Mouse (Mus musculus) embryo, embryonic 10.5 days (tissue): ENCODE data around the gene Dcdc2b.
A peak's percentile ranks its signal among the peaks of the same experiment; 100 is the strongest.

ENCODE experiments used
- DNase-seq: peaks from one replicate; pipeline ENCODE4 v3.0.0-alpha.2; 2015; ENCODE audit warnings: low spot score

Dcdc2b gene

DNA sequence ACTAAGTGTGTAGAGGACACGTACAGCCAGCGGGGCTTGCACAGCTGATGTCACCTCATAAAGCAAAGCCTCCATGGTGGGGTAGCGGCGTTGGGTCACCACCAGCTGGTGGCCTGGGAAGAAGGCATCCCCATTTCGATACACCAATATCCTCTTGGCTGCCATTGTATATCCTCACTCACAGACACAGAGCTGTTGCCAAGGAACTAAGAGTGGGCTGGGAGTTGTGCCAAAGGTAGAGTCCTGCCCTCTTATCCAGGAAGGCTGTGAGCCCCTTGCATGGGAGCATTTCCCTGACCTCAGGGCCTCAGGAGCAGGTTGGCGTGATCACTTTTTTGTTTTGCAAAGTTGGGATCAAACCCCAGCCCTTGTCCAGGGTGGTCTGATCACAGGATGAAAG is at the start of gene Dcdc2b:
Dcdc2b (minus strand) TSS at position 165 of the 400 bp plus-strand sequence.
- no peak for DNase-seq

DNA sequence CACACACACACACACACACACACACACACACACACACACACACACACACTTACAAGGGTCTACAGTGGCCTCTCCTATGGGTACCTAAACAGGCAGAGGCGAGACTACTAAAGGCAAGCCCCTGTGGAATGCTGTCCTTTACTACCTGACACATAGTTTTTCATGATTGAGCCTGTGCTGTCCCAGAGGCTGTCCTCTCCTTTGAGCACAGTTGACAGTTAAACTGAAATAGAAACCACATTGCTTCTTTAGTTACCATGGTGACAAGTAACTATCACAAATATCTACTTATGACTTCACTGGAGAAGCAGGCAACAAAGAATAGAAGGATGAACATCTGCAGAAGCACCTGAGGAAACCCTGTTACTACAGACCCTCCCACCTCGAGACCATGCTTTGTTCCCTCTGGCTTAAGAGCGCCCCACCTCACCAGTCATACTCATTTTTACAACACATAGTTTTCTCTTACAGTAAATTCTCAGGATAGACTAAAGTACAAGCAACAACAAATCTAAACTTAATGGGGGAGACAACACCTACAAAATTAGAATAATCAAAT is 48.3 kb upstream of the Dcdc2b start:
- DNase-seq: no peak

GRCm38 (mm10) chr4:129661584-129661983 is 47.5 kb upstream of the Dcdc2b start:
- DNase-seq: no peak

DNA sequence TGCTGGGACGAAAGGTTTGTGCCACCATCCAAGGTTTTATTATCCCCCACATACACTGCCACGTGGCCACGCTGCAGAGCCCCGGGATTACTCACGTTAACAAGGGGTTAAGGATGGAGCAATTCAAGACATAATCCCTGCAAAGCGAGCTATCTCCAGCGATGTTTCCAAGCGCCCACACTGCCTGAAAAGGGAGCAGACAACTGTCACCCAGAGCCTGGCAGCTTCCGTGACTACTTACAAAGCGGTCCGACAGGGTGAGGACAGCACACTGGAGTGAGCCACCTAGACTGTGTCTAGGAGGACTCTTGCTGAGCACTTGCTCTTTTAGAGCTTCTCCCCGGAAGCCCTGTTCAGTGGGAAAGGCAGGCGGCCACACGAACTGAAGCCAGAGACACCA is 40.7 kb upstream of the Dcdc2b start:
- DNase-seq: no peak

DNA sequence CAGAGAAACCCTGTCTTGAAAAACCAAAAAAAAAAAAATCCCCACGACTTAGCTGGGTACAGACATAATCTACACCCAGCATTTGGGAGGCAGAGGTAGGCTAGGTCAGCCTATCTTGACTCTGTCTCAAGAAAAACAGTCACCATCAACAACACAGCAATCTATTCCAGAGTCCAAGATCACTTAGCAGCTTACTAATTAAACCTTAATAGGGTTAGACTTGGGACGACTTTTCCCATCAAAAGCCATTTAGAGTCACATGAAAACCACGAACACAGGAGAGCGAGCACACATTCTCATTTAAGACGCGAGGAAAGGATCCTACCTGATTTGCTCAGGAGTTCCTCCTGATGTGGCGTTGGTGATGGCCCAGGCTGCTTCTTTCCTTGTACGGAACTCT is 36.3 kb upstream of the Dcdc2b start:
- no peak for DNase-seq

GRCm38 (mm10) chr4:129648656-129649055 is 34.6 kb upstream of the Dcdc2b start:
- DNase-seq: no peak

- DNase-seq: no peak
Observed at GRCm38 (mm10) chr4:129645204-129645603, 31.1 kb upstream of the Dcdc2b start.

DNA sequence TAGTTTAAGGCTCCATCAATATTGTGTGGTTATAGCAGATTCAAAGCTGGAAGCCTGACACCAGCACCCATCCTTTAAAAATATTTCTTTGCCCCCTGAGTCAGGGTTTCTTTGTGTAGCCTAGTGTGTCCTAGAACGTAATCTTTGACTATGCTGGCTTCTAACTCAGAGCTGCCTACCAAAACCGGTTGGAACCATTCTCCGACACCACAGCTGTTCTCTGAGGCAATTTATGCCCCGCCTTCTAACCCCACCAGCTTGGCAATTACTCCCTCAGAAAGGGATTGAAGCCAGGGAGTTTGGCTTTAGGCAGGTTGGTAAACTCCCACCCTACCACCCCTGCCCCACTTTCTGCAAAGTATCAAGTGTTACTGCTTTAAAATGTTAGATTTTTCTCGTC is 27.7 kb upstream of the Dcdc2b start:
- DNase-seq: peak; percentile 24

DNA sequence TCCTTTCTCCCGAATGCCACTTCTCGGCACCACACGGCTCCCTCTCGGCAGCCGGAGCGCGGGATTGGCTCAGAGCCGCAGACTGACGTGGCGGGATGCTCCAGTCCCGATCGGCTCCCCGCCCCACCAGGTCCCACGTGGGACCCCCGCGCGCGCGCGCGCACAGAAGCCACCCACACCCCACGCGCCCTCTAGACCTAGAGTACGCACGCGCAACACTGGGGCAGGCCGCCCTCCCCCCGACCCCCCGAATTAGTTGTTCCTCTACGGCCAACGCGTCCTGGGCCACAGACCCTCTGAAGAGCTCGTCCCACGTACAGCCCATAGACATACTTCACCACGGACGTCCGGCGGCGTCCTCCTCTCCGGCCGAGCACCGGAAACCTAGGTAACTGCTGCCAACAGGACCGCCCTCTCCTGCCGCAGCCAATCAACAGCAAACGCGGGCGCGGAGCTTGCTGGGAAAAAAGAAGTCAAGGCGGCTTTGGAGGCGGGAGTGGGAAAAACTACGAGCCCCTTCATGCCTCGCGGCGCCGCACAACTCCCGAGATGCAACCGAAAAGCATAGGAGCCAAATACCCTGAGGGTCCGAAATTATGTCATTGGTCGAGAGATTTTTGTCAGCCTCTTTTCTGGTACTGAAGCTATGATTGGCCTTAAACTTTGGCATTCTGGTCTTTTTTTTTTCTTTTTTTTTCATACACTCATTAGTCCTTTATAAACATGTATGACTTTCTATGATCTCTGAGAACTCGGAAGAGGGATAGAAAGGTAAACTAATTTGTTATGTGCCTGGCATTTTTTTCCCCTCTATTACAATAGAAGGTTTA is 26.8 kb upstream of the Dcdc2b start, which contains the start of gene Txlna:
Txlna (minus strand) TSS at position 428 of the 830 bp plus-strand sequence.
- DNase-seq: peak; percentile 99

- DNase-seq: no peak
Observed at GRCm38 (mm10) chr4:129640101-129640637, 26.1 kb upstream of the Dcdc2b start.

- DNase-seq: no peak
Observed at GRCm38 (mm10) chr4:129639221-129639620, 25.2 kb upstream of the Dcdc2b start.

DNA sequence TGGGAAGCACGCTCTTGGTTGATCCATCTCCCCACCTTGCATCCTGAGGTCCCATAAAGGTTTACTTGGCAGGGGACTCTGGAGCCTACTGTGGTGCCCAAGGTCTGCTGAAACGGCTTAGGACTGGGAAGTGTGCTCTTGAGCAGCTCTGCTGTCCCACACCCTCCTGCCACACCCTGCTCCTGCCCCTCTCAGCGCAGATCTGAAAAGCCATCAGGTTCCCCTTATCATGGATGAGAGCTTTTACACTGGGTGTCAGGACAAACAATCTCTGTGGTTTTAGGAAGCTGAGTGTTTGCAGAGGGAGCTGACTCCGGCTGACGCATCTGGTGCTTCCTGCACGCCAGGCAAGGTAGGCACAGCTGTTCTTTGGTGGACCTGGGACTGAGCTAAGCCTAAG is 19.8 kb upstream of the Dcdc2b start:
- no peak for DNase-seq

DNA sequence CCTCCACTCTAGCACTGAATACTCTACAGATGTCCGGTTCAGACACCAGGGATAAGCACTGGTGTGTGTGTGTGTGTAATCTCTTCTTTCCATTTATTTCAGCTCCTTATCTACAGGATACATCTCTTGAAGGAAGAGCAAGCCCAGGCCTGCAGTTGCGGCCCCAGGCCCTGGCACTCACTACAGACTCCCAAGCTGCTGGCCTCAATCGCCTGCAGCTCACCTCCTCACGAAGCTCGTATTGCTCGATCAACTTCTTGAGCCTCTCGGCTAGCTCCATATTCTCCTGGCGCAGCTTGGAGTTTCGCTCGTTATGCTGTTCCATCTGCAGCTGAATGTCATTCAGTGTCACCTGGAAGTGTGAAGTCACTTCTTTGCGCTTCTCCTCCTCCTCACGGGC is 17.8 kb upstream of the Dcdc2b start:
- no peak for DNase-seq

GRCm38 (mm10) chr4:129630944-129631343 is 16.9 kb upstream of the Dcdc2b start:
- DNase-seq: no peak

DNA sequence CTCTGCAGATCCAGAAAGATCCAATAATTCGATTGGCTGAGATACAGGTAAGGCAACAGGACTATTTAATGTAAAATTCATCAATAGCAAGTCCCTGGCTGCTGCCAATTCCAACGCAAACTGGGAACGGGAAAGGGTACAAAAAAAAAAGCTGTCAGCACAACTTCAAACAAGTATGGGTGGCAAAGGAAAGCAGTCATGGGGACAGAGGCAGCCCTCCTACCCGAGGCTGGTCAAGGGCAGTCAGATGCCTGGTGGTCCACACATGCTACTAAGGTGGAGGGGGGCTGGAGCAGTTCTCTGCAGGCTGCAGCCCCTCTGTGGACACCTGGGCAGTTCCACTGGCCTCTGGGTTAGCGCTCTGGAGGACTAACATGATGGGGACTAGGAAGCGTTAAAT is 12.0 kb upstream of the Dcdc2b start:
- no peak for DNase-seq

GRCm38 (mm10) chr4:129625496-129625895 is 11.4 kb upstream of the Dcdc2b start:
- peak; percentile 9 for DNase-seq

DNA sequence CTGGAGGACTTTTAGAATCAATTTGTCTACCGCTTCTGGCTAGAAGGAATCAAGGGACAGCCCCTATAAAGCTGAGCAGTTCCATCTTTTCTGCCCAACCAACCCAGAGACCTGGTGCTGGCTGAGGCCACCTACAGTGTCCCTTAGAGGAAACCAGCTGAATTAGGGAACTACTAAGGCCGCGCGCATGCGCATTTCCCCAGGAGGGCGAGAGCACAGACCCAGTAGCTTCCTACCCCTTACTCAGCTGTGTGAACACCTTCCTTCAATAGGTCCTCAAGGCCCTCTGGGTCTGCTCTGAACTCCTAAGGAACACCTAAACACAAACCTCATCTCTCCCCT is 10.9 kb upstream of the Dcdc2b start:
- DNase-seq: peak; percentile 82

DNA sequence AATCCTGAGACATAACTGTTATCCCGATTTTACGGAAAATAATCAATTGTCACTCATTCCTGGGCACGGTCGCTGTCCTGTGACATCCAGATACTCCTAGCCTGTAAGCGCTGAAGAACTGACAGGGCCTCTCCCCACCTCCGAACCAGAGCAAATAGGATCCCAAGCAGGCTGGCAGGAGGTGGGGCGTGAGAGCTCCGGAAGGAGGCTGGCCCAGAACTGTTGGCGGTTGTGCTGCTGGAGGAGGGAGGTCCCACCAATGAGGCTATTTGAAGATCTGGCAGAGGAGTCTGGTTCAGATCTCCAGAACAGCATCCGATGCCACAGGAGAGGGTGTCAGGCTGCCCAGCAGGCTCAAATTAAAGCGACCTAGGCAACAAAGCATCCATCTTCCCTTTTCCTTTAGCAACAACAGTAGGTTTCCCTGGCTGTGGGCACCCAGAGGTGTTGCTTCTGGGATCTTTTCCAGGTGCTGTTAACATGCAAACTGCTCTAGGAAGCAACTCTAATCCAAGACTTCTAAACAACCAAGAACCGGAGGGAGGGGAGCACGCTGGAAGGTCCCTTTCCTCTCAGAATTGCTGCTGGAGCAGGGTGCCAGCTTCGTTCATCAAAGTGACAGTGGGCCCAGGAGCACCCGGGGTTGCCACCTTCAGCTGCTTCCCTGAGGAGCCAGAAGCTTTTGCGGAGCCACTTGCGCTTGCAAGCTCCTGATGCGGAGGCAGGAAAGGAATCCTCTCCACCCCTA is 10.4 kb upstream of the Dcdc2b start:
- DNase-seq: peak; percentile 90

- peak; percentile 73 for DNase-seq
Observed at GRCm38 (mm10) chr4:129623681-129624091, 9.6 kb upstream of the Dcdc2b start, which contains the start of gene Ccdc28b. Gene Ccdc28b (minus strand): TSS chr4:129623947.

DNA sequence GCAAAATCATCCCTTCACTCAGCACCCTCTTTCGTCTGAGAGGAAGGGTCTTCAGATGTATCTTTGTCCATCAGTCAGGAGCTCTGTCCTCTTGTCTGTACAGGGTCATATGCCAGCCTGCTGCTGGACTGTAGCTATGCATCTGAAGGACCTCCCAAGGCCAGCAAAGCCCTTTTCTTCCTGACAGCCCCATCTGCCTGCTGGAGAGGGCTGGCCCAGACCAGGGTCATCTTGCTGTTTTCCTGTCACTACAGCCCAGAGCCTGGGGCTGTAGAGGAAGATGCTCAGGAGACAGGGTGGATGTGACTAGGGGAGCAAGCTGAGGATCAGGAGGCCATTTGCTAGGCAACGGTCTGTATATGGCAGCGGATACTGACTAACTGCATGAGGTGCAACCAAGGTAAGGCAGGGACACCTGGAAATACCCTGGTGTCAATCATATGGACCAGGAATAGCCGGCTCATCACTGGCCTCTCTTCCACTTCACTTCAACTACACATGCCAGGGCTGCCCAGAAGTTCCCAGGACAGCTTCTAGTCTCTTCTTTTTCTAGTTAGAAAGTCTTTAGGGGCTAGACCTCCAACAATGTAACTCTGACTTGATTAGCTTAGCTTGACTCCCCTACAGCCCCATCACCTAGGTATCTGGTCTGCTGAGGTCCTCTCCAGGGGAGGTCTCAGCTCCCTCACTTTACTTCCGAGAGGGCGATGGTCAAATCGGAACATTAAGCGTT is 8.9 kb upstream of the Dcdc2b start:
- DNase-seq: no peak

DNA sequence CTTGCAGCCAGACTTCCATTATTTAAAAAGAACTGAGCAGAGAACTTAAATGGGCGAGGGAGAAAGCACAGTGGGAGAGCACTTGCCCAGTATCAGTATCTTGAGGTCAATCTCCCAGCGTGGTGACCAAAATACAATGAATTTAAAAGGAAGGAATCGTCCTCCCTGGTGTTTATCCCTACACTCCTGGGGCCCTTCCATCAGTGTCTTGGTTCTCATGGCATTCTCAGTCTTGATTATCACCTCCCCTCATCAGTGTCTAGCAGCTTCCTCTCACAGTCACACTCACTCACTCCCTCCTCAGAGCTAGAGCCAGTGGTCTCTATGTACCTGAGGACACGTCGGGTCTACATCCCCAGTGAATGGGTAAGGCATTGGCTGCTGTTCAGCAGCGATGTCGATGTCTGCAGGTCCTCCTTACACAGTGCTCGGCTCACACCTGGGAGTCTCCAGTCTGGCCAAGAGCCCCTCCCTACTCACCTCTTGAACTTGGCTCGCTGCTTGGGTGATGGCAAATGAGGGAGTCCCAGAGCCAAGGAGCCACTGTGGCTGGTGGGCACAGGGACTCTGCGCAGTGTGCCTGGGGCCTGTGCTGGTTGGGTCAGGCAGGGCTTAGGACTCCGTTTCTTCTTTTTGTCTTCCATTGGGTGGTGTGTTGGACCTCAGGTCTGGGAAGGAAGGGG is 8.2 kb upstream of the Dcdc2b start:
- DNase-seq: no peak
